Mouse (Mus musculus) CH12.LX (cell line): ENCODE data around the gene Trpc4ap. TPM values are rescaled to one million over a fixed set of nuclear protein-coding genes. Genes with fewer than 3 reads are reported as not detected.

ENCODE experiments used
- DNase-seq: peaks from one replicate; pipeline ENCODE4 v3.0.0-alpha.2; 2013; ENCODE audit errors: extremely low read depth
- H3K27ac ChIP-seq: 2 replicates; pipeline ENCODE4 v1.5.1; 2012; ENCODE audit warnings: low read depth, mild to moderate bottlenecking, control low read depth, moderate library complexity; ENCODE audit not compliant: insufficient read depth
- H3K27me3 ChIP-seq: replicated peaks from 2 replicates; pipeline ENCODE3; 2012; ENCODE audit warnings: inconsistent platforms
- H3K36me3 ChIP-seq, 2 experiments: replicated peaks in 1 of 2; 2 replicates each; pipeline versions ENCODE3 to v1.6.1; 2012; ENCODE audit warnings: inconsistent platforms in 1 of 2, low read length in 1 of 2, mild to moderate bottlenecking in 1 of 2, mixed read lengths in 1 of 2, moderate library complexity in 1 of 2; ENCODE audit not compliant: control insufficient read depth in 1 of 2, insufficient read depth in 1 of 2
- H3K4me1 ChIP-seq, 2 experiments: 2 replicates each; pipeline ENCODE4 v1.6.1; 2012; ENCODE audit warnings: inconsistent platforms in 1 of 2, moderate library complexity in 1 of 2; ENCODE audit not compliant: insufficient read depth in 2 of 2, control insufficient read depth in 1 of 2
- H3K4me2 ChIP-seq: 2 replicates; pipeline ENCODE4 v1.6.1; 2012; ENCODE audit warnings: low read depth, mild to moderate bottlenecking, control low read depth; ENCODE audit not compliant: poor library complexity, insufficient read depth, severe bottlenecking
- H3K4me3 ChIP-seq, 3 experiments: fragments of 150-350 bp in 1 of 3; sonication (generic) in 1 of 3; replicated peaks in 1 of 3; 2 replicates each; pipeline versions ENCODE3 to v1.5.1; 2011 to 2012; ENCODE audit warnings: low read depth in 2 of 3, low read length in 2 of 3, mild to moderate bottlenecking in 2 of 3, moderate library complexity in 2 of 3, control low read depth in 1 of 3, improper control_type of control experiment in 1 of 3, inconsistent platforms in 1 of 3, mixed read lengths in 1 of 3; ENCODE audit not compliant: poor library complexity in 1 of 3
- H3K79me2 ChIP-seq: replicated peaks from 2 replicates; pipeline ENCODE4 v1.6.1; 2012; ENCODE audit warnings: mild to moderate bottlenecking, moderate library complexity; ENCODE audit not compliant: control insufficient read depth, poor library complexity, insufficient read depth, severe bottlenecking; ENCODE audit errors: extremely low read depth
- H3K9ac ChIP-seq: 2 replicates; pipeline ENCODE4 v1.6.1; 2012; ENCODE audit warnings: low read depth, mild to moderate bottlenecking, control low read depth, moderate library complexity; ENCODE audit not compliant: insufficient read depth
- H3K9me3 ChIP-seq: replicated peaks from 2 replicates; pipeline ENCODE3; 2012; ENCODE audit warnings: low read length, inconsistent platforms, mixed read lengths
- CHD1 ChIP-seq: IDR thresholded peaks from 2 replicates; pipeline ENCODE4 v1.6.1; 2012; ENCODE audit warnings: low read depth, low read length, improper control_type of control experiment, inconsistent platforms
- CHD2 ChIP-seq: IDR thresholded peaks from 2 replicates; pipeline ENCODE4 v1.6.1; 2011; ENCODE audit warnings: low read length, improper control_type of control experiment
- E2F4 ChIP-seq: IDR thresholded peaks from 2 replicates; pipeline ENCODE4 v1.6.1; 2011; ENCODE audit warnings: low read depth, low read length, improper control_type of control experiment; ENCODE audit not compliant: insufficient replicate concordance
- HCFC1 ChIP-seq: IDR thresholded peaks from 2 replicates; pipeline ENCODE4 v1.6.1; 2012; ENCODE audit warnings: low read depth, mild to moderate bottlenecking, inconsistent platforms, low read length, improper control_type of control experiment
- MAZ ChIP-seq: IDR thresholded peaks from 2 replicates; pipeline ENCODE4 v1.6.1; 2012; ENCODE audit warnings: low read depth, mild to moderate bottlenecking, inconsistent platforms, low read length, improper control_type of control experiment, moderate library complexity
- NRF1 ChIP-seq: IDR thresholded peaks from 2 replicates; pipeline ENCODE4 v1.6.1; 2014; ENCODE audit warnings: low read depth, mild to moderate bottlenecking, inconsistent platforms, low read length, improper control_type of control experiment, moderate library complexity
- PAX5 ChIP-seq: IDR thresholded peaks from 2 replicates; pipeline ENCODE4 v1.6.1; 2012; ENCODE audit warnings: low read length, inconsistent platforms, mixed read lengths
- RAD21 ChIP-seq: IDR thresholded peaks from 2 replicates; pipeline ENCODE4 v1.6.1; 2011; ENCODE audit warnings: low read depth, mild to moderate bottlenecking, low read length, improper control_type of control experiment, moderate library complexity
- TCF12 ChIP-seq: IDR thresholded peaks from 2 replicates; pipeline ENCODE4 v1.6.1; 2014; ENCODE audit warnings: low read depth, mild to moderate bottlenecking, inconsistent platforms, low read length, improper control_type of control experiment
- UBTF ChIP-seq: IDR thresholded peaks from 2 replicates; pipeline ENCODE4 v1.6.1; 2012; ENCODE audit warnings: low read depth, mild to moderate bottlenecking, inconsistent platforms, low read length, improper control_type of control experiment, moderate library complexity
- ZC3H11A ChIP-seq: IDR thresholded peaks from 2 replicates; pipeline ENCODE4 v1.6.1; 2012; ENCODE audit warnings: low read depth, mild to moderate bottlenecking, inconsistent platforms, low read length, improper control_type of control experiment
- ZMIZ1 ChIP-seq: IDR thresholded peaks from 2 replicates; pipeline ENCODE4 v1.6.1; 2012; ENCODE audit warnings: low read depth, mild to moderate bottlenecking, inconsistent platforms, low read length, improper control_type of control experiment
- dilution Hi-C: fragments of 300-500 bp; cut with MboI; formaldehyde crosslinking; loops from 2 replicates; pipeline ENCODE4 v1.14.3; 2020; ENCODE audit warnings: low sequenced_read_pairs; ENCODE audit not compliant: extremely low pct_unique_long_range_greater_than_20kb, extremely low pct_ligation_motif_present
- in situ Hi-C: fragments of 300-500 bp; cut with MboI; formaldehyde crosslinking; loops from 3 replicates; pipeline ENCODE4 v1.14.3; 2019; ENCODE audit warnings: low sequenced_read_pairs, low pct_ligation_motif_present, low pct_unique_long_range_greater_than_20kb, mixed read lengths
- polyA plus RNA-seq: library from polyadenylated mRNA; unstranded; fragments of >175 nt; gene quantifications from 2 replicates; pipeline ENCODE4 v1.2.1, GENCODE M21; 2012; ENCODE audit warnings: low read depth; ENCODE audit not compliant: insufficient read length
- total RNA-seq, 2 experiments: library from RNA; depleted of rRNA; stranded (reverse); fragments of 300-350 nt in 1 of 2; fragments of >200 nt in 1 of 2; gene quantifications; 2 replicates each; pipeline ENCODE4 v1.2.3; 2012 to 2014

The Trpc4ap gene
- total and polyA plus RNA-seq, 3 experiments, result 52.8 to 105 (median 55.8) TPM

DNA sequence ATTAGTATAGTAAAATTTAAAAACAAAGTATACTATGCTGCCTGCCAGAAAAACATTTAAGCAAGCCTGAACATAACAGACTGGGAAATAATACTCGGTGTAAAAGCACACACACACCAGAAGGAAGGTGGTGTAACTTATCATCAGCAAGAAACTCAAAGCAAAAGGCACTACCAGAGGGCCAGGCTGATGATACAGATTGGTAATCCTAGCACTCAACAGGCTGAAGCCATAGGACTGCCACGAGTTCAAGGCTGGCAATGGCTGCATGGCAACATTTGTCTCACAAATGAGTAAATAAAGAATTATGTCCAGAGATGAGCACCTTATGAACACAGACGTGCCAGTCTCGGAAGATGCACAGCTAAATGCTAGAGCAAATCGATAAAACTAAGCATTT is 8.4 kb downstream of the Trpc4ap start:
- dilution Hi-C loops (no loop called here), in situ Hi-C loops (loop anchor here (25.0 kb wide), 1 partner anchor 253 kb away; the partner anchor contains the start of genes Gdf5, Gm15557 and Uqcc1)
- H3K4me3 ChIP-seq, result no peak overlapping the region
- peaks cover 17% of the 10 kb centered on the region; the same call in 1 of the 2 replicates for H3K79me2 ChIP-seq
- peaks cover 7 to 56% of the 10 kb centered on the region in 2 experiments for H3K4me1 ChIP-seq
- H3K27ac ChIP-seq, result no peak overlapping the region
- H3K4me2 ChIP-seq, result no peak overlapping the region
- peaks cover 0 to 25% of the 10 kb centered on the region in 2 experiments for H3K36me3 ChIP-seq
- TF ChIP-seq MAZ (no peak), UBTF (no peak), NRF1 (no peak), HCFC1 (no peak)
- no peaks in the 10 kb centered on the region for H3K9me3 ChIP-seq
- no peak overlapping the region for H3K9ac ChIP-seq
- no peak for DNase-seq
- no peaks in the 10 kb centered on the region for H3K27me3 ChIP-seq

DNA sequence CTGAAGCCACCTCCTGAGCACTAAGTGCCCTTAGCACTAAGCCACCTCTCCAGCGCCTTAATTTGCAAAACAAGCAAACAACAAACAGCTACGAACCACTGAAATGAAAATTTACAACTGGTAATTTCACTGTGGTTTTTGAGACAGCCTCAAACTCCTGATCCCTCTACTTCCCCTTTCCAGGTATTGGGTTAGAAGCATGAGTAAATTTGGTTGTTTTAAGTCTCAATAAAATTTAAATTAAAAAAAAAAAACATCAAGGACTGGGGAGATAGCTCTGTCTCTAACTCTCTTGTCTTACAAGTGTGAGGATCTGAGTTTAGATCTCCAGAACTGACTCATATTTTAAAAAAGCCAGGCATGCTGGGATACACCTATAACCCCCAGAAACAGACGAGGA is 9.0 kb downstream of the Trpc4ap start:
- peaks cover 19% of the 10 kb centered on the region for H3K79me2 ChIP-seq
- no peaks in the 10 kb centered on the region for H3K27me3 ChIP-seq
- no peak overlapping the region for H3K4me2 ChIP-seq
- in situ Hi-C loops (loop anchor here (25.0 kb wide), 1 partner anchor 254 kb away; the partner anchor contains the start of genes Gdf5, Gm15557 and Uqcc1), dilution Hi-C loops (no loop called here)
- peaks cover 7 to 56% of the 10 kb centered on the region in 2 experiments for H3K4me1 ChIP-seq
- H3K36me3 ChIP-seq, result peaks cover 0 to 25% of the 10 kb centered on the region in 2 experiments
- DNase-seq, result no peak
- H3K9ac ChIP-seq, result no peak overlapping the region
- H3K9me3 ChIP-seq, result no peaks in the 10 kb centered on the region
- H3K4me3 ChIP-seq, result no peak overlapping the region
- TF ChIP-seq TCF12 (no peak), ZMIZ1 (no peak), MAZ (no peak), CHD2 (no peak), ZC3H11A (no peak), UBTF (no peak), PAX5 (no peak)
- no peak overlapping the region for H3K27ac ChIP-seq

DNA sequence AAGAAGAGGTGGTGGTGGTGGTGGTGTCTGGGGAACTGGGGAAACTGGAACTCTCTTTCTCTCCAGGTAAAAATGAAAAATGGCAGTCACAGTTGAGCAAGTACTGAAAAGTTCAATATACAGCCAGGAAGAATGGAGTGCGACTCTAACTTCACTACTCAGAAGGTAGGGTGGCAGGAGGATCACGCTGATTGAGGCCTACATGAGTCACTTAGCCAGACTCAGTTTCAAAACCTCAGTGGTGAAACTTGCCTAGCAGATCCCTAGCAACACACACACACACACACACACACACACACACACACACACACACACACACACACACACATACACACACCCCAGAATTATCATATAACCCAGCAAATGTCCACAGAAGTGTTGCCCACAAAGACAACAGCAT is 10.3 kb downstream of the Trpc4ap start:
- Histone ChIP-seq H3K4me2 (no peak overlapping the region), H3K27ac (no peak overlapping the region), H3K27me3 (no peaks in the 10 kb centered on the region), H3K79me2 (peaks cover 26% of the 10 kb centered on the region), H3K4me1 (peaks cover 7 to 47% of the 10 kb centered on the region in 2 experiments), H3K36me3 (peaks cover 0 to 23% of the 10 kb centered on the region in 2 experiments), H3K9me3 (no peaks in the 10 kb centered on the region), H3K9ac (no peak overlapping the region), H3K4me3 (no peak overlapping the region)
- DNase-seq, result peak; percentile 24
- dilution Hi-C loops, result no loop called here
- in situ Hi-C loops, result loop anchor here (25.0 kb wide), 1 partner anchor 255 kb away; the partner anchor contains the start of genes Gdf5, Gm15557 and Uqcc1
- no peak for TF ChIP-seq RAD21
- TF ChIP-seq CHD1, result no peak
- no peak for TF ChIP-seq ZC3H11A
- TF ChIP-seq UBTF, result no peak
- no peak for TF ChIP-seq E2F4
